Mouse (Mus musculus): ENCODE measurements around the gene Epb41l3. TPM values are rescaled to one million over a fixed set of nuclear protein-coding genes. Genes with fewer than 3 reads are reported as not detected.

The Epb41l3 gene
- polyA plus RNA-seq, 1 experiment, result not detected

DNA sequence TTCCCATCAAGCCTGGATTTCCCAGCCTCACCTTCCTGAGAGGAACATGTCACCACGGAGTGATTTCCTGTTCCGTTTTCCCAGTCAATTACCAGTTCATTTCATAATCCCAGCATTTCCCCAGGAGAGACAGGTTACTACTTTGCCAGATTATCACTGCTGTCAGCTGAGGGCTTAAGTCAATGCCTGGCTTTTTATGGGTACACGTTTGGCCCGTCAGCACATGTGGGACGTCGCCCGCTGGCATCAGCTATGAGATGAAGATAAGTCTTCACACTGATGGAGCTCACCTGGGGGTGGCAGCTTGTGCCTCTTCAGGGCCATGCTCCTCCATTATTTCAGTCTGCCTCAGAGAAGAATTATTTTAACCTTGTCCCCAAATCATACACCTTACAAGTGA, 145.4 kb downstream of the Epb41l3 start:
- Histone ChIP-seq H3K4me3 (ENCODE audit: insufficient read depth, low read depth, low read length) (no peak overlapping the region), H3K4me1 (ENCODE audit: control insufficient read depth, insufficient read depth, low read length) (peaks cover 12% of the 10 kb centered on the region; the same call in 1 of the 2 replicates), H3K27ac (ENCODE audit: insufficient read depth, low read depth, low read length) (no peak overlapping the region)
- WGBS, result 82% methylated on average over 7 of the region's 7 CpGs
- TF ChIP-seq CTCF (IDR thresholded peaks at IDR 0.05; ENCODE audit: insufficient read depth, low read depth, low read length) (no peak), POLR2A (IDR thresholded peaks at IDR 0.05; ENCODE audit: insufficient read depth, low read depth, low read length) (no peak)

DNA sequence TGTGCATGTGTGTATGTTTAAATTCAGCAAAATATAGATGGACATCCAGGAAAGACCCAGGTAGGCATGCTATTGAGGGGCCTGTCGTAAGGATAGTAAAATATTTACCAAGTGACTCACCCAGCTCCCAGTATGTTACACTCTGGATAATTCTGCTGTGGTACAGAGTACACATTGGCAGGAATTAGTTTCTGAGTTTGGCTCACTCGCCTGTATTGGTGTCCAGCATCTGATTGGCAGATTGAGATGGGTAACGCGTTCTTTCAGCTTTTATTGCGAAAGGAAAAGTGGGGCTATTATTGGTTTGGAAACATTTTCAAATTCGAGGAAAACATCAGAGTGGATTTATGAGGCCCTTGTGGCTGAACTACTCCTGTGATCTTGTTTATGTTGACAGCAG, 145.9 kb downstream of the Epb41l3 start:
- TF ChIP-seq POLR2A (IDR thresholded peaks at IDR 0.05; ENCODE audit: insufficient read depth, low read depth, low read length) (no peak), CTCF (IDR thresholded peaks at IDR 0.05; ENCODE audit: insufficient read depth, low read depth, low read length) (no peak)
- 62% methylated on average over 6 of the region's 6 CpGs for WGBS
- Histone ChIP-seq H3K4me1 (ENCODE audit: control insufficient read depth, insufficient read depth, low read length) (peaks cover 15% of the 10 kb centered on the region; the same call in 1 of the 2 replicates), H3K27ac (ENCODE audit: insufficient read depth, low read depth, low read length) (no peak overlapping the region), H3K4me3 (ENCODE audit: insufficient read depth, low read depth, low read length) (no peak overlapping the region)

DNA sequence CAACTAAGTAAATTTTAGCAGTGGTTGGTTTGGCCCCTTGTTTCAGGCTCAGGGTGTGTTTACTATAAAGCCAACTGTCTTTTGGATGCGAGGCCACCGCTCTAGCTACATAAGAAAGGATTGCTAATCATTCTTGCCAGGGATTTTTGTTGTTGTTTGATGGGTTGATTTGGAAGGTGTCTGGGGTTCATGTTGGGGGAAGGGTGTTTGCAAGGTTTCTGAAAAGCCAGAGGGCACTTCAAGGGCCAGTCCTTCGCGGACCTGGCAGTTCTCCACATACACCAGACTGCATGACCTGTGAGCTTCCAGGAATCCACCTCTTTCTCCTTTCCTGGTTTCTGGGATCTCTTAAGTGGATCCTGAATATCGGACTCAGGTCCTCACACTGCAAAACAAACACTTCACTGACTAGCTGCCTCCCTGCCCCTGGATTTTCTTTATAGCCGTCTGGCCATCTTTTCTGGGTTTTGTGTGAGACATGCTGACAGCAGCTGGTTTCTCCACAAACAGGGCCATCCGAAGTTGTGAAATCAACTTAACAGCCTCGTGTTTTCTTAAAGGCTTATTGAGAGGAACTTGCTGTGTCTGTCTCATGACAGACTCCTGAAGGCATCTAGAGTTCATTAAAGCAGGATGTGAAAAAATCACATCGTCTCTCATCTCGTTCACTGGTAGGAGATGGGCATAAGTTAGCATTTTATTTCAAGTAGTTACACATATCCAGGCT, 146.6 kb downstream of the Epb41l3 start:
- no peak for TF ChIP-seq CTCF (IDR thresholded peaks at IDR 0.05; ENCODE audit: insufficient read depth, low read depth, low read length)
- no peak for TF ChIP-seq POLR2A (IDR thresholded peaks at IDR 0.05; ENCODE audit: insufficient read depth, low read depth, low read length)
- H3K4me3 ChIP-seq (ENCODE audit: insufficient read depth, low read depth, low read length), result no peak overlapping the region
- WGBS, result 48% methylated on average over 10 of the region's 10 CpGs
- no peak overlapping the region for H3K27ac ChIP-seq (ENCODE audit: insufficient read depth, low read depth, low read length)
- H3K4me1 ChIP-seq (ENCODE audit: control insufficient read depth, insufficient read depth, low read length), result peaks cover 15% of the 10 kb centered on the region; the same call in 1 of the 2 replicates

DNA sequence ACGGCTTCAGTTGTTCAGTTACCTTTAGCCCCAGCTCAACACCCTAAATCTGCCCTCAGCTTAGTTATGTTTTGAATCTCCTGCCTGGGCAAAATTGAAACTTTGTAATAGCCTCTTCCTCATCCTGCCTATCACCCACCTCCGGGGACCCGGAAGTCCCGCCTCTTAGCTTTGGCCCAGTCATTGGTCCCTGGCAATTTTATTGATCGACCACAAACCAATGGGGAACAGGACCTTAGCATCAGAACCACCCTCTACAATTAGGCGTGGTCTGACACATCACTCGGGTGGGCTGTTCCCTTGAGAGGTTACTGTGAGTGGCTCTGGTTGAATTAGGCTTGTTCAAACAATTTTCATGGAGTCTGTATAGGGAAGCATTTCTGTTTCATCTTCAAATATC, 150.5 kb downstream of the Epb41l3 start:
- 87% methylated on average over 7 of the region's 7 CpGs for WGBS
- TF ChIP-seq POLR2A (IDR thresholded peaks at IDR 0.05; ENCODE audit: insufficient read depth, low read depth, low read length), result no peak
- TF ChIP-seq CTCF (IDR thresholded peaks at IDR 0.05; ENCODE audit: insufficient read depth, low read depth, low read length), result no peak
- Histone ChIP-seq H3K4me3 (ENCODE audit: insufficient read depth, low read depth, low read length) (no peak overlapping the region), H3K4me1 (ENCODE audit: control insufficient read depth, insufficient read depth, low read length) (peaks cover 15% of the 10 kb centered on the region), H3K27ac (ENCODE audit: insufficient read depth, low read depth, low read length) (no peak overlapping the region)

DNA sequence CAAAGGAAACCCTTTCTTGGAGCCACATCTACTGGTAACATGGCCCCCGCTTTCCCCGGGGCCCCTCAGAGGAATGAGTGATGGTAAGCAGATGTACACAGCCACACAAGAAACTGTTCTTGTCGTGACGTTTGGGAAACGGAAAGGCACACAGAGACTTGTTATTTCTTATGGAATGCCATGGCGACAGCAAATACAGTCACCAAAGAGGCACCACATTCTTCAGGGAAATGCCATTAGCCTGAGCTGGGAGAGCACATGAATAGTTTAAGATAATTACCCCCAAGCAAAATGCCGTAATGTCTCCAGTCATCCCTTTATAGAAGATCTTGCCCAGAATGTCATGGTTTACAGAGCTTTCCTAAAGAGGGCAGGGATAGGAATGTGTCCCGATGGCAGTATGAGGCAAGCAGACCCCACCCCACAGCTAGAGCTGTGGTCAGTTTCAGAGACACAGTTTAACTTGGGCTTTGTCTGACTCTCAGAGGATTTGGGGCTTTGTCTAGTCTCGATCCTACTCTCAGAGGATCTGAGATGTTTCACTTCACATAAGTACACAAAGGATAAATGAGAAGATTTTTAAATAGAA, 152.0 kb downstream of the Epb41l3 start:
- WGBS, result 42% methylated on average over 9 of the region's 9 CpGs
- TF ChIP-seq CTCF (IDR thresholded peaks at IDR 0.05; ENCODE audit: insufficient read depth, low read depth, low read length) (no peak), POLR2A (IDR thresholded peaks at IDR 0.05; ENCODE audit: insufficient read depth, low read depth, low read length) (no peak)

DNA sequence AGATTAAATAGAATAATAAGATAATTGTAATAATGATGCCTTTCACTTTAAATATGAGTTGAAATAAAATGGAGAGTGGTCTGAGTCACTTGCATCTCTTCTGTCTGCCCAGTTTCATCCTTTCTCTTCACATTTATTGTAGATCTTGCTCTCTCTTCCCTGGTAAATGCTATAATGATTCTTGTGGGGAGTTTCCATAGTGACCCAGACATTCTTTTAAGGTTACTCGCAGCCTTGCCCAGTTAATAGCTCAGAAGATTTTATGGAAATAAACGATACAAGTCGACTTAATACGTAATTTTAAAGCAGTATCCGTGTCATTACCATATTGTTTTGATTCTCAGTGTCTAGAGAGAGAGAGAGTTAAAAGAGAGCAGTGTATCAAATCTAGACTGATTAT, 154.0 kb downstream of the Epb41l3 start:
- no peak overlapping the region for H3K4me3 ChIP-seq (ENCODE audit: insufficient read depth, low read depth, low read length)
- 24% methylated on average over 5 of the region's 5 CpGs for WGBS
- no peak overlapping the region for H3K27ac ChIP-seq (ENCODE audit: insufficient read depth, low read depth, low read length)
- peaks cover 17% of the 10 kb centered on the region for H3K4me1 ChIP-seq (ENCODE audit: control insufficient read depth, insufficient read depth, low read length)
- no peak for TF ChIP-seq POLR2A (IDR thresholded peaks at IDR 0.05; ENCODE audit: insufficient read depth, low read depth, low read length)
- TF ChIP-seq CTCF (IDR thresholded peaks at IDR 0.05; ENCODE audit: insufficient read depth, low read depth, low read length), result no peak

More for the DNA sequence above, 152.0 kb downstream of the Epb41l3 start:
- Histone ChIP-seq H3K4me1 (ENCODE audit: control insufficient read depth, insufficient read depth, low read length) (peaks cover 22% of the 10 kb centered on the region), H3K4me3 (ENCODE audit: insufficient read depth, low read depth, low read length) (no peak overlapping the region), H3K27ac (ENCODE audit: insufficient read depth, low read depth, low read length) (no peak overlapping the region; the same call in 1 of the 2 replicates)

DNA sequence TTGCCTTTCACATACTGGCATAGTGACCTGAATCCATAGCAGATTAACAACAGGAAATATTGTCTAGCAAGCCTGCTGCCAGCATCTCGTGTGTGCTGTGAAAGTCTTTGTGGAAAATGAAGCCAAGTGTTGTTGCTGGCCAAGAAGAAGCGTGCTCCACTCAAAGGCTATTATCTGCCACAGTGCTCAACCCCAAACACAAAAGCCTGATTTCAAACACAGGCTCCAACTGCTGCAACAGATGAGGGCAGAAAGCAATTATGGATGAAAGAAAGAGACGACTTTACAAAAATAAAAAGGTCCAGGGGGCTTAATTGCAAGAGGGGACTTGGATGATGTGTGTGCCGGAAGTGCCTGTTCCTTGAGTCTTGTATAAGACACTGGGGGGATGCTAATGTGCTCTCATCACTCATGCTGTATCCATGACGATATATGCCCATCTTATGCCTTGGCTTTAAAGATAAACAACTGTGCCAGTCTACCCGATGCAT, 154.7 kb downstream of the Epb41l3 start:
- H3K27ac ChIP-seq (ENCODE audit: insufficient read depth, low read depth, low read length), result peak overlapping the region; percentile 9; the same call in 1 of the 2 replicates
- WGBS, result 22% methylated on average over 6 of the region's 6 CpGs
- H3K4me1 ChIP-seq (ENCODE audit: control insufficient read depth, insufficient read depth, low read length), result peaks cover 16% of the 10 kb centered on the region
- H3K4me3 ChIP-seq (ENCODE audit: insufficient read depth, low read depth, low read length), result no peak overlapping the region
- TF ChIP-seq POLR2A (IDR thresholded peaks at IDR 0.05; ENCODE audit: insufficient read depth, low read depth, low read length) (no peak), CTCF (IDR thresholded peaks at IDR 0.05; ENCODE audit: insufficient read depth, low read depth, low read length) (no peak)

DNA sequence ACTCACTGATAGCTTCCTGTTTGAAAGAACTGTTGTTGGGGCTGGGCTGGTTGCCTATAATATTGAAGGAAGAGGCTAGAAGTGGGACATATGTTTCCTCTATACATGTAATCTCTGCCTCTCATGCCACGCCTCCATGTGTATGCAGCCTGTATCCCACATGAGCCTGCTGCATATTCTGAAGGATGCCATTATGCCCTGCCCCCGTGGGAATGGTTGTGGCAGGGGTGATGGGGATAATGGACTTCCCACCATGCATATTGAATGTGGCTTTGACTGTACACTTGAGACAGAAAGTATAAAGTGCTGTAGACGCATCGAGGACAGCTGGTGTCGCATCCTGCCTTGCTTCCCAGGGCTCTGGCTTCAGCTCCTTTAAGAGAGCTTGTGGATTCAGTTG, 155.9 kb downstream of the Epb41l3 start:
- Histone ChIP-seq H3K27ac (ENCODE audit: insufficient read depth, low read depth, low read length) (no peak overlapping the region), H3K4me3 (ENCODE audit: insufficient read depth, low read depth, low read length) (no peak overlapping the region), H3K4me1 (ENCODE audit: control insufficient read depth, insufficient read depth, low read length) (peaks cover 14% of the 10 kb centered on the region)
- WGBS, result 58% methylated on average over 5 of the region's 5 CpGs
- TF ChIP-seq CTCF (IDR thresholded peaks at IDR 0.05; ENCODE audit: insufficient read depth, low read depth, low read length), result no peak

DNA sequence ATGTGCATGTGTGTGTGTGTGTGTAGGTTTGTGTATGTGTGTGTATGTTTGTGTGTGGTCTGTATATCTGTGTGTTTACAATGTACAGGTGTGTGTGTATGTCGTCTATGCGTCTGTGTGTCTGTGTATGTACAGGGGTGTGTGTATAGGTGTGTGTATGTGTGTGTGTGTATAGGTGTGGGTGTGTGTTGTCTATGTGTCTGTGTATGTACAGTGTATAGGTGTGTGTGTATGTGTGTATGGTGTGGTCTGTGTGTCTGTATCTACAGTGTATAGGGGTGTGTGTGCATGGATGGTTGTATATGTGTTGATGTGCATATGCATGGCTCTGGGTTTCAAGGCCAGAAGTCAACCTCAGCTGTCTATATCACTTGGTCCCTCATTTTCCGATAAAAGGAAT, 161.7 kb downstream of the Epb41l3 start:
- 87% methylated on average over 3 of the region's 3 CpGs for WGBS
- TF ChIP-seq POLR2A (IDR thresholded peaks at IDR 0.05; ENCODE audit: insufficient read depth, low read depth, low read length) (no peak), CTCF (IDR thresholded peaks at IDR 0.05; ENCODE audit: insufficient read depth, low read depth, low read length) (no peak)
- H3K4me3 ChIP-seq (ENCODE audit: insufficient read depth, low read depth, low read length), result no peak overlapping the region
- H3K27ac ChIP-seq (ENCODE audit: insufficient read depth, low read depth, low read length), result no peak overlapping the region
- peaks cover under 1% of the 10 kb centered on the region; the same call in 1 of the 2 replicates for H3K4me1 ChIP-seq (ENCODE audit: control insufficient read depth, insufficient read depth, low read length)
